Mouse (Mus musculus) kidney, adult 18-20 months (tissue): ENCODE data around the gene Fa2h.
"Not testable (repeated sequence)": the region's sequence is repeated elsewhere in the genome, so short reads cannot be mapped to it uniquely, and the experiment has no call there.

Source experiments
- DNase-seq: peaks from one replicate; pipeline ENCODE4 v3.0.0; 2021

The Fa2h gene

DNA sequence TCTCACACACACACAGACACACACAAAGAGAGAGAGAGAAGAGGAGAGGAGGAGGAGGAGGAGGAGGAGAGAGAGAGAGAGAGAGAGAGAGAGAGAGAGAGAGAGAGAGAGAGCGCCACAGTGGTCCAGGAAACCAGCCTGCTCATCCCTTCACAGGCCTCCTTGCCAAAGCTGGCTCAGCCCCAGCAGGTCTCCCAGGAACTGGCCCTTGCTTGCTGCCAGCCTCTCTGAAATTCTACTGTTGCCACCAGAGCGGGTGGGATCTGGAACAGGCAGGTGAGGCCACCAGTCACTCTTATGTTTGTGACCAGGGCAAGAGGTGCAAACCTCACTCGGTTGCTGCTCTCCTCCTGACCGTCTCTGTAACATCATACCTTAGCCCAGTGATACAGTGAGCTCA lies 36.2 kb downstream of the Fa2h start:
- DNase-seq = no peak

DNA sequence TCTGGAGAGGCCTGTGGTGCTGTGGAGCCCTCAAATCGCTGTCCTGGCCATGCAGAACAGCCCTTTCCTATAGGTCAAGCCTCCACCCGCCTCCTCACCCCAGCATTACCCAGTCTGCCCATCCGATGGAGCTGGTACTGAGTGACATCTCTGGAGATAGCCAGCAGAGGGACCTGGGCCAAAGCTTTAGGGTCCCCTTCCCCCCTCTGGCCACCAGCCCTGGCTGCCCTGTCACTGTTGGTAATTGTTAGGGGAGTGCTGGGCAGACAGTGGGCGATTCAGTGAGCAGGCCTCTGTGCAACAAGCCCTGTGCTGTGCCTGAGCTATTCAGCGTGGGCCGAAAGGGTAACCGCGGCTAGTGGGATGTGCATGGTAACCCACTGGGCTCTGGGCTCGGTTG lies 40.1 kb downstream of the Fa2h start:
- no peak for DNase-seq

DNA sequence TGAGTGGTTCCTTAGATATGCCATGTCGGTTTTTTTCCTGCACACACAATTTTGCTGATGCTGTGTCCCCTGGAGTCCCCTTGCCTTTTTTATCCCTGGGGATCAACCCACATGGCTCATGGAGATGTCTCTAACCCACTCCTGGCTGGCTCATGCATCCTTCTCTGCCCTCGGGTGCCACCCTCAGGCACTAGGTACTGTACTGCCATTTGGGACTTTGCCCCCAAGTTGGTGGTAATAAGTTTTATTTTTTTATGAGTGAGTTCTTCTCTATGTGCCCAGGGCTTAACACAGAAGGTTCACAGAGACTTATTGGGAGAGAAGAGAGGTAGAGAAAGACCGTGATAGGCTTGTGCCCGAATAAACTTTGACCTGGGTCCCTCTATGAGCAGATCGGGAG lies 41.3 kb downstream of the Fa2h start:
- no peak for DNase-seq

DNA sequence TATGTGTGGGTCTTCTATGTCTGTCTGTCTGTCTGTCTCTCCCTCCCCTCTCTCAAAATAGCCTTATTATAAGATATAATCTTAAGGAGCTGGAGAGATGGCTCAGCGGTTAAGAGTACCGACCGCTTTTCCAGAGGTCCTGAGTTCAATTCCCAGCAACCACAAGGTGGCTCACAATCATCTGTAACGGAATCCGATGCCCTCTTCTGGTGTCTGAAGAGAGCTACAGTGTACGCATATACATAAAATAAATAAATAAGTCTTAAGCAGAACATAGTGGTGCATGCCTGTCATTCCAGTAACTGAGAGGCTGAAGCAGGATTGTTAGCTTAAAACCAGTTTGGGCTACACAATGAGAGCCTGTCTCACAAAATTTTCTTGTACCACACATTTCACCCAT lies 43.0 kb downstream of the Fa2h start:
- no peak for DNase-seq

DNA sequence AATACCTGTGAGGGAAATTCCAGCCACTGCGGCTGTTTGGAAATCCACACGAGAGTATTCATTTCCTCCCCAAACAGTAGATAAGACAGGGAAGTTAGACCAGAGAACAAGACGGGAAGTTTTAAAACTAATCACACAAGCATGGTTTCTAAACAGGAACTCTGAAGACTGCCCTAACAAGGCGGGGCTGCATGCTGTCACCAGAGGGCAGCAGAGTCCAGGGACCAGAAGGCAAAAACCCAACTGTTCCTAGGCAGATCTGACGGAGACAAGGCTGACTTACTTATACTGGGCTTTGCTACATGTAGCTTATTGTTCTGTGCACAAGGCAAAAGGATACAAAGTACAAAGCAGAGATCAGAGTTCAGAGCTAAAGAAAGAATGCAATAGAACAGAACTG lies 50.4 kb downstream of the Fa2h start:
- peak; percentile 86 for DNase-seq

DNA sequence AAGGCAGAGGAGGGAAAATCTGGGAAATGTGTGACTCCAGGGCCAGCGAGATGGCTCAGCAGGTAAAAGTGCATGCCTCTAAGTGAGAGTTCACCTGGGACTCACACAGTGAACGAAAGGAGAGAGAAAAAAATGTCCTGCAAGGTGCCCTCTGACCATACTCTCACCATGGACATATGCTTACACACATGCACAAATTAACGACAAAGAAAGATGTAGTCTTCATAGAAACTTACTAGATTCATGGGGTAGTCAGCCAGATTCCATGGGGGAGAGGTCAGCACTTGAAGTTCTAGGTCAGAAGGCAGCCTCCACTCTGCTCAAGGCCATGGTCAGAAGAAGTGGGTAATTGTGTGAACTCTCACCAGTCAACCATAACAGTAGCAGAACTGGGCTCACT lies 53.4 kb downstream of the Fa2h start:
- DNase-seq = no peak

DNA sequence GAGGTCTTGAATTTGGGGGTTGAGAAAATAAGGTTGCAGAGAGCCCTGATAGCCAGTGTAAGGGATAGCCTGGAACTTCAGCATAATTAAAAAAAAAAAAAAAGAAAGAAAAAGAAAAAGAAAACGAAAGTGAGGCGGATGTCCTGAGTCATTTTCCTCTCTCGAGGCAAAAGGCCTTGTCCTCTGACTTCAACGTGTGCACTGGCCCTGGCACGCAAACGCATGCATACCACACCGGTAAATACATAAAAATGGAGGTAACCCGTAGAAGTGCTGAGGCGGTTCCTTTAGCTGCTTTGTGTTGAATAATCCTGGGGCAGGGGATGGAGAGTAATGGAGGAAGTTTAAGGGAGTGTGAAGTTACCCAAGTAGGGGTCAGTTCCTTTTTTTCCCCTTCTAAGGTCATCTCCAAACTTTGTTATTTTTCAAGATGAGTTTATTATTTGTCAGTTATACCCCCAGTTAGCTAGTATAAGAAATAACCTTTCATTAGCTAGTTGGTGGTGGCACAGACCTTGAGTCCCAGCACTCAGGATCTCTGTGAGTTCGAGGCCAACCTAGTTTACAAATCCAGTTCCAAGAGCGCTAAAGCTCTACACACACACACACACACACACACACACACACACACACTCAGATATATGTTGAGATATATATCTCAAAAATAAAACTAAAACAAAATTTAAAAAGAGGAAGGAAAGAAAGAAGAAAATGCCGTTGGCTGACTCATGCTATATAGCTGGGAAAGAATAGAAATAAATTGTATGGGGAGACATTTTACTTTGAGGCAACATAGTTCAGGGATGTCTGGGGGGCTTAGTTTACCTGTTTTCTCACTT lies 55.0 kb downstream of the Fa2h start:
- DNase-seq = no peak

DNA sequence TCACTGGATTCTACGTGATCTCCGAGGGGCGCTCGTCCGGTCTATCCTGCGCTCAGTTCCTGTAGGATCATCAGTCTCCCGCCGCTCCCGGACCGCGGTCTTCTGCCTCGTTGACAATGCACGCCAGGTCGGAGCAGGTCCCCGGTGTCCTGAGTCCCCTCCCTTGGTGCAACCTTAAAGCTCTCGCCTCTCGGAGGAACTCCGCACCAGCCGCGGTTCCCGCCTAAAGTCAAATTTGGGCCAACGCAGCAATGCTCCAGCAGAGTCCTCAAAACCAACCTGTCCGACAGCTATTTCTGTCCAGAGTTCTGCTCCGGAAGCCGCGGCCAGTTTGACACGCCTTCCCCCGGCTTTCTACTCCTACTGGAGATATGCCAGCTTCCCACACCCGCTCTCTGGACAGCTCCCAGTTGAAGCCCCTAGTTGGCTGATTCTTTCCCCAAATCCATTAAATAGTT lies 55.7 kb downstream of the Fa2h start, which contains the start of gene Mlkl:
Gene Mlkl, minus strand, starts transcription at position 288 of the 458 bp plus-strand sequence.
- DNase-seq = peak; percentile 58

DNA sequence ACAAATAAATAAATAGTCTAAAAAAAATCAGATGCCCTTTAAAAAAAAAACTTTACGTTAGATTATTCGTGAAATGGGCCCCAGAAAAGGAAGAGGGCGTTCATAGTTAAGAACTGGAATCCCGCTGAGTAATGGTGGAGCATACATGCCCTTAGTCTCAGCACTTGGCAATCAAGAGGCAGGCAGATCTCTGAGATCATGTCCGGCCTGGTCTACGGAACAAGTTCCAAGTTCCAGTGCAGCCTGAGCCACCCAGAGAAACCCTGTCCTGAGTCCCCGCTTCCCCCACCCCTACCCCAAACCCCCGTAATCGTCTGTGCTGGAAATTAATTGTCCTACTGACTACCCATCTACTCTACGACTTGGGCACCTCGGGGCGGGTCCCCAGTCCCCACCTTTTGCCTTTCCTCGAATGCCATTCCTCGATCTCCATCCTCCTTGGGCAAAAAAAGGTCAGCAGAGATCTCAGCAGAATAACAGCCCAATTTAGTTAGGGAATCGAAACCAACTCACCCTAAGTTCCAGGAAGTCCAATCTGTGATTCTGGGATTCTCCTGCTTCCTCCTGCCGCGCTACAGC lies 56.2 kb downstream of the Fa2h start:
- DNase-seq = peak; percentile 11

DNA sequence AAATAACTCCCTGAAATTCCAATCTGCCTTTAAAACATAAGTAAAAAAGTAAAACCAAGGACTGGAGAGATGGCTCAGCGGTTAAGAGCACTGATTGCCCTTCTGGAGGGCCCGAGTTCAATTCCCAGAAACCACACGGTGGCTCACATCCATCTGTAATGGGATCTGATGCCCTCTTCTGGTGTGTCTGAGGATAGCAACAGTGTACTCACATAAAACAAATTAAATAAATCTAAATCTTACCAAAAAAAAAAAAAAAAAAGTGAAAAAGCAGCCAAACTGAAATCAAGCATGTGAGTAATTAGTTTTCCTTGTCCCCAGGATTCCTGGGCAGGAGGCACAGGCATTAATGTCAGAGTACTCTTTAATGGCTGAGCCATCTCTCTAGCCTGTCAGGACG lies 56.9 kb downstream of the Fa2h start:
- no peak for DNase-seq

DNA sequence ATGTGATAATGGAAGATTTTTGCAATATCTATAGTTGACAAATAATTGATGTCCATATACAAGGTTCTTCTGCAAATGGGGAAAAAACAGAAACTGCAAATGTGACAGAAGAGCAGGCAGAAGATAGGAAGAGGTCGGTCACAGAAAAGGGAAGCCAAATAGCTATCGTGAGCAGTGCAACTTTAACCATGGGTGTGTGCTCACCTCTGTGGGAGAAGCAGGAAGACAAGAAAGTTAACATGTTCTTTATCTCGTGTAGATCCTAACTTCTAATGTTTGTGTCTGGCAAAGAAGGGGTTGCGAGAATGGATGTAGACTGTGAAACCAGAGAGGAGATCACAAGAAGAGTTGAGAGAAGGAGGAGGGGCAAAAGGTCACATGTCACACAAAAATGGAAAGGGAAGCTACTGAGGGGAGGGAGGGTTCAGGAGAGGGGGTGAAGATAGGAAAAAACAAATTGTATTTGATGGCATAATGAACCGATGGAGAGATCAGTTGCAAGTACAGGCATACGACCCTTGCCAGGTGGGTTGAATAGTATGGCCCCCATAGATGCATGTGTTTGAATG lies 68.3 kb downstream of the Fa2h start:
- no peak for DNase-seq

DNA sequence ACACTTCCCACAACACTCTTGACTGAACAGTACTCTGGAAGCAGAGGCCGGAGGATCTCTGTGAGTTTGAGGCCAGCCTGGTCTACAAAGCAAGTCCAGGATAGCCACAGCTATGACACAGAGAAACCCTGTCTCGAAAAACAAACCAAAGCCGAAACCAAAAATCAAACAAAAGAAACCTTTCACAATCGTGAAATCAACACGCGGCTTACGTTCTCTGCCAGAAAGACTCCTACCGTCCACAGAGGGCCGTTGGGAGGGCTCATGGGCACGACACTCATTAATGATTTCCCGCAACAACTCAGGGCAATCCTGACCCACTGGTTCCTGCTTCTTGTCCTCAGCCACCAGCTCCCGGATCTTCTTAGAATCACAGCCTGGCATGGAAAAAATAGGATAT lies 78.9 kb downstream of the Fa2h start:
- DNase-seq = no peak

DNA sequence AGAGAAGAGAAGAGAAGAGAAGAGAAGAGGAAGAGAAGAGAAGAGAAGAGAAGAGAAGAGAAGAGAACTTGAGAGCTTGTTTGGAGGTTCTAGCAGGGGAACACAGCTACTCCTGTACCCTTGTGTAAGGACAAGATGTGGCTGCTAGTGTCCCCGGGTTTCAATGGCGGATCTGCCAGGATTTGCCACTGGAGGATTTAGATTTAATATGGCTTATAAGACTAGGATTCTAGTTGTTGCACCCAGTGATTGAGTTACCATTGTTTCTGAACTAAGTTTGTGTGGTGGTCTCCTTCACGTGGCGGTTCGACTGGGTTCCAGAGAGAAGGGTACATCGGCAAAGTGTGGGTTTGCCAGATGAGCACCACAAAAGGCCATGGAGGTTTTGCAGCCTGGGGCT lies 79.7 kb downstream of the Fa2h start:
- not testable (repeated sequence) for DNase-seq

DNA sequence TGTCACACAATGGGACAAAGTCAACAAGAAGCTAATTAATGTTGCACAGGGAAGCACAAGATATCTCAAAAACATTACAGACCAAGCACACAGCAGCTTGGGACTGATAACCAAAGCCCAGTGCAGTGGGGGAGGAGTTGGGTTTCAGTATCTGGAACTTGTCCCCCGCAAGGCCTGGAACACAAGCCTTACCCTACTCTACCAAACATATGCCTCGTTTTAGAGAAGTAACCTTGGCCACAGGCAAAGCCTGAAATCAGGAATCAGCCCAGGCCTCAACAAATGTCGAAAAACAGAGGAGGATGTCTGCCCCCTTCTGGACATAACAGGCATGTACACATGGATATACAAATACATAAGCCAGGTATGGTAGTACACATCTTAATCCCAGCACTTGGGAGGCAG lies 80.9 kb downstream of the Fa2h start:
- no peak for DNase-seq

DNA sequence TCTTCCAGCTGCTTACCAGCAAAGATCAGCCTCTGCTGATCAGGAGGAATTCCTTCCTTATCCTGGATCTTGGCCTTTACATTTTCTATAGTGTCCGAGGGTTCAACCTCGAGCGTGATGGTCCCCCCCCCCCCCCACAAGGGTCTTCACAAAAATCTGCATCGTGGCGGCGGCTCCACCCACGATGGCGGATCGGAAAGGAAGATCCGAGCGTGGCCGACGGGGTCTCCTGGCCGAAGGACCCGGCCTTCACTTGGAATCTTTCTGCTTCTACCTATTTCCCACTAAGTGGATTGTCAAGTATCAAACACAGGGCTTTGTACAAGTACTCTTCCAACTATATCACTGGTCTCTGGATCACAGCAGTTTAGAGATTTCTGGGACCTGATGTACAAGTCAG lies 83.6 kb downstream of the Fa2h start:
- not testable (repeated sequence) for DNase-seq

DNA sequence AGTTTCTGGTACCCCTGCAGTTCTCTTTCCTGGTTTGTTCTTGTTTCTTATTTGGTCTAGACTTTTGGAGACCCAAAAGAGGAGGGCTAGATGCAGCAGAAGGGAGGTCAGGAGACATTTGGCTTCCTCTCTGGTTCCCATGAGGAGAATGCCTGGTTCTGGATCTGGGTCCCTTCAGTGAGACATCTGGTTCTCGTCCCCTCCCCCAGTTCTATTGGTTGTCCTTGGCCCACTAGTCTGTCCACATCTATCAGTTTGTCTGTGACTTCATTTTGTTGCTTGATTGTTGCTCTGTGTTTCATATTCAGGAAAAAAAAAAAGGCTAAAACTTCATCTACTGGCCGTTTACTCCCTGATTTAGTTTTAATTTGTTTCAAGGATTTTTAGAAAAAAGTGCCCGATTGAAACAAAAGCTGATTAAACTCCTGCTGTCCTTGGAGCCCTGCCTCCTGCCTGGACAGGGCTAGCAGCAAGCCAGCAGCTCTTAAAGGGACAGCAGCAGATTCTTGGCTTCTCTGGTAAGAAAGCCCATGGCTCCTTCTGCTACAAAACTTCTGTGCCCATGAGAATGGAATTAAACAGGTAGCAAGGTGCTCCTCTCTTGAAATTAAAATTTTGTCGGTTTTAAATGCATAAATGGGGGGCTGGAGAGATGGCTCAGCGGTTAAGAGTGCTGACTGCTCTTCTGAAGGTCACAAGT lies 88.4 kb downstream of the Fa2h start:
- no peak for DNase-seq

DNA sequence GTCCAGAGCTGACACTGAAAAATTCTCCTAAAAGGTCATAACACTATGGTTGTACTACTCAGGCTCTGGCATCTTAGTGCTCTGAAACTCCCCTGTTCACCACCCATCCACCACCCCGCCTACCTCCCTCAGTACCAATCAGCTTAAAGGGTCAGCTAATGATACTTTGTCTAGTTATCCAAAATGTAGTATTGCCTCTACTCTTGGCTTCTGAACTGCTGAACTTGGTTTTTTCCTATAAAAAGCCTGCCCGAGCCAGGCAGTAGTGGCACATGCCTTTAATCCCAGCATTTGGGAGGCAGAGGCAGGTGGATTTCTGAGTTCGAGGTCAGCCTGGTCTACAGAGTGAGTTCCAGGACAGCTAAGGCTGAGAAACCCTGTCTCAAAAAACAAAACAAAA lies 89.3 kb downstream of the Fa2h start:
- DNase-seq = no peak

DNA sequence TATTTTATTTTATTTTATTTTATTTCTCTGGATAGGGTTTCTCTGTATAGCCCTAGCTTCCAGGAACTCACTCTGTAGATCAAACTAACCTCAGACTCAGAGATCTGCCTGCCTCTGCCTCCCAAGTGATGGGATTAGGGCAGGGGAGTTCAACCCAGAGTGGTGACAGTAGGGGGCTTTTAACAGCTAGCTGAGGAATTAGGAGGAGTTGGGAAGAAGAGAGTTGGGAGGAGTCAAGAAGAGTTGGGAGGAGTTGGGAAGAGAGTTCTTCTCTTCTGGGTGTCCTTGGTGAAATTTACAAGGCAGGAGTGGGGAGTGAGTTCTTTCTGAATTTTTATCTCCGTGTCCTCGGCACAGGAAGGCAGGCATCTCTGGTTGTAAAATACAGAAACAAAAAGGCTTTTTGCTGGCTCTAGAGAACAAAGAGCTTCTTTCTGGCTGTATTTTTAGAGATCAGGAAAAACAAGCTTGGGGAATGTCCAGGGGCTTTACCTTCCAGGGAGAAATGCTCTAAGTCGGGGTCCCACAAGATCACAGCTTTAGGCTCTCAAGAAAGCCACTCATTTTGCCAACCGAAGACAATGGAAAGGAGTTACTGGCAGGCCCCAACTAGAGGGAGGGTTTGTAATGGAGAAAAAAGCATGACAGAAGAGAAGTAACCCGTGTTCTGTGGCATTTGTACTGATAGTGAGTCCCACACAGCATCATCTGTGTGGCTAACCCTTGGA lies 90.4 kb downstream of the Fa2h start:
- DNase-seq = not testable (repeated sequence)

DNA sequence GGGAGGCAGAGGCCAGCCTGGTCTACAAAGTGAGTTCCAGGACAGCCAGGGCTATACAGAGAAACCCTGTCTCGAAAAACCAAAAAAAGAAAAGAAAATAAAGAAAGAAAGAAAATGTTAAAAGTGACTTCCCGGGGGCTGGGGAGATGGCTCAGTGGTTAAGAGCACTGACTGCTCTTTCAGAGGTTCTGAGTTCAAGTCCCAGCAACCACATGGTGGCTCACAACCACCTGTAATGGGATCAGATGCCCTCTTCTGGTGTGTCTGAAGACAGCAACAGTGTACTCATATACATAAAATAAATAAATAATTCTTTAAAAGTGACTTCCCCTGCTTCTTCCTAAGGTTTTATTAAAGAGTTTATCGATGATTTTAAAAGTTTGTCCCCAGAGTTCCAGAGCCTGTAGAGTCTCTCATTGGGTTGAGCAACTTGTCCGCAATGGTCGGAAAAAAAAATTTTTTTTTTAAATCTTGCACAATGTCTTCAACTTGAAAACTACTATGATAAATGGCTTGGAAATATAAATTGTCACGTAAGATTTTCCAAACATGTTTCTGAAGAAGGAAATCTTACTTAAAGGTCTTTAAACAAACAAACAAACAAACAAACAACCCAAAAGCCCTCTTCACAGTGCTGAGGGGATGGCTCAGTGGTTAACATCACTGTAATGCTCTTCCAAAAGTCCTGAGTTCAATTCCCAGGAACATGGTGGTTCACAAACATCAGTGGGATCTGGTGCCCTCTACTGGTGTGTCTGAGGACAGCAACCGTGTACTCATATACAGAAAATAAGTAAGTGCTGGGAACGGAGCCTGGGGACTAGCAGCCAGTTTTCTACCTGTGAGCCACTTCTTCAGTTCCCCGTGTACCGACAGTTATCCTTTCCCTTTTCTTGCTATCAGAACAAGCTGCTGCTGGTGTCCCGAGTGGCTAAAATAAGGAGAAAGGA lies 92.8 kb downstream of the Fa2h start:
- no peak for DNase-seq

DNA sequence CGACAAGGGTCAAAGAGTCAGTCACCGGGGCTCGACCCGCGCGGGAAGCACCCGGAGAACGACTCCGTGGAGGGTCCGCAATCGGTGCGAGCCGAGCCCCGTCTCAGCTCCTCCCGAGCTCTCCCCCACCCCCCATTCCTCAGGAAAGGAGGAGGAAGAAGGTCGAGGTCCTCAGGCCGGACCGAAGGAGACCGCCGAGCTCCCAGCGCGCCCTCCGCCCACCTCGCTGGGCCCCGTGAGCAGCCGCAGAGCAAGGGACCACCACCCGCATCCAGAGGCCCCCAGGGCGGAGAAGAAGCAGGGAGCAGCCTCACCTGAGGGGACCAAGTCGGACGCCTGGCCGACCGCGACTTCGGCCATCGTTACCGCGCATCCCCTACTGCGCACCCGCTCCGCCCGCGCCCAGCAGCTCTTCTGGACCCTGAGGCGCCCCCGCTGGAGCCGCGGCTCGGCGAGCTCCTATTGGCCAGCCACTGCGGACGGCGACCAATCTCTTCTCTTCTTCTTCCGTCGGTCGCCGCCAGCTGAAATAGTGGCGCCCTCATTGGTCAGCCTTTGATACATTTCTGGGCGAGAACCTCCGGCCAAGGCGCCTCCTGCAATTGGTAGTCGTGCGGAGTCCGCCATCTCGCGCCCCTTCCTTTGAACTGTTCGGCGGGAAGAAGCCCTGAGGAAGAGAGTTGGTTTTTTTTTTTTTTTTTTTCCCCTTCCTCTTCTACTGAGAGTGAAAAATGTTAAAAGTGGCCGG lies 93.6 kb downstream of the Fa2h start, which contains the start of gene Rfwd3:
Gene Rfwd3, minus strand, starts transcription at position 402 of the 748 bp plus-strand sequence.
- peak; percentile 95 for DNase-seq

DNA sequence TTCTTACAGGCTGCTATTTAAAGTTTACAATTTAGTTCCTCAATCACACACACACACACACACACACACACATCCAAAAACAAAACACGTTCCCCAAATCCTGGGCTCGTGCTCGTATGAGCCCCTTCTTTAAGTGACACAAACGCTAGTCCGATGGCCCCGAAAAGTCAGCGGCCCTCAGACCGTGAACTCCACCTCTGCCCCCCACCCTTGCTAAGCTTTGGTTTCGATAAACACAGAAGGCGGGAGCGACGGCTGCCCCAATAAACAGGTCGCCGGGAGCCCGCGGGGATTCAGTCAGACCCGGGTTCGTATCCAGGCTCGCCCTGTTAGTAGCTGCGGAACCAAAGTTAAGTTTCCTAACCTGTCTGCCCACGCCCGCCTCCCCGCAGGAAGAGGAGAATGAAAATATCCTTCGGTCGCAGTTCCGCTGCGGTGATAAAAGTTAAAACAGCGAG lies 94.2 kb downstream of the Fa2h start:
- DNase-seq = peak; percentile 64
